Mouse (Mus musculus): Measurements from ENCODE around the gene Mvb12b. TPM values are rescaled to one million over a fixed set of nuclear protein-coding genes. Genes with fewer than 3 reads are reported as not detected.

Gene Mvb12b
- total and polyA plus RNA-seq, 2 experiments, result 0.83 to 2.7 TPM

- H3K9ac ChIP-seq (ENCODE audit: low read depth, low read length), result no peak overlapping the region
- no peak overlapping the region for H3K4me3 ChIP-seq (ENCODE audit: insufficient read depth, low read depth, low read length)
- H3K79me2 ChIP-seq (ENCODE audit: control insufficient read depth, insufficient read depth, low read length), result no peaks in the 10 kb centered on the region
- H3K36me3 ChIP-seq (ENCODE audit: control insufficient read depth, insufficient read depth, low read length), result no peaks in the 10 kb centered on the region
- H3K4me1 ChIP-seq (ENCODE audit: control insufficient read depth, insufficient read depth, low read length), result no peaks in the 10 kb centered on the region
- no peak for DNase-seq (ENCODE audit: extremely low read depth, low read depth, low spot score)
- WGBS, result 50% methylated on average over 12 of the region's 12 CpGs
- TF ChIP-seq POLR2A (IDR thresholded peaks at IDR 0.05; ENCODE audit: extremely low read depth, insufficient read depth, low read length) (no peak), CTCF (IDR thresholded peaks at IDR 0.05; ENCODE audit: low read depth, low read length) (no peak)
- H3K27ac ChIP-seq (replicated peaks; ENCODE audit: insufficient read depth, low read depth, low read length), result no peak overlapping the region
- H3K27me3 ChIP-seq (ENCODE audit: control insufficient read depth, insufficient read depth, low read length), result peaks cover 4% of the 10 kb centered on the region; the same call in 1 of the 2 replicates
These were observed 174.0 kb downstream of the Mvb12b start for GRCm38 (mm10) chr2:33713580-33714260.

- no peak for DNase-seq (ENCODE audit: extremely low read depth, low read depth, low spot score)
- H3K36me3 ChIP-seq (ENCODE audit: control insufficient read depth, insufficient read depth, low read length), result no peaks in the 10 kb centered on the region
- 27% methylated on average over 4 of the region's 4 CpGs for WGBS
- TF ChIP-seq POLR2A (IDR thresholded peaks at IDR 0.05; ENCODE audit: extremely low read depth, insufficient read depth, low read length) (no peak), CTCF (IDR thresholded peaks at IDR 0.05; ENCODE audit: low read depth, low read length) (no peak)
- no peak overlapping the region for H3K9ac ChIP-seq (ENCODE audit: low read depth, low read length)
- no peak overlapping the region for H3K27ac ChIP-seq (replicated peaks; ENCODE audit: insufficient read depth, low read depth, low read length)
- 0 out of 2 replicates have a peak, but pooled peaks cover 2% of the 10 kb centered on the region for H3K27me3 ChIP-seq (ENCODE audit: control insufficient read depth, insufficient read depth, low read length)
- H3K4me3 ChIP-seq (ENCODE audit: insufficient read depth, low read depth, low read length), result no peak overlapping the region
- no peaks in the 10 kb centered on the region for H3K4me1 ChIP-seq (ENCODE audit: control insufficient read depth, insufficient read depth, low read length)
- no peaks in the 10 kb centered on the region for H3K79me2 ChIP-seq (ENCODE audit: control insufficient read depth, insufficient read depth, low read length)
These were observed 174.9 kb downstream of the Mvb12b start for GRCm38 (mm10) chr2:33712811-33713210.

GRCm38 (mm10) chr2:33708831-33709230 lies 178.9 kb downstream of the Mvb12b start:
- no peaks in the 10 kb centered on the region for H3K79me2 ChIP-seq (ENCODE audit: control insufficient read depth, insufficient read depth, low read length)
- no peaks in the 10 kb centered on the region for H3K4me1 ChIP-seq (ENCODE audit: control insufficient read depth, insufficient read depth, low read length)
- WGBS, result 81% methylated on average over 8 of the region's 8 CpGs
- DNase-seq (ENCODE audit: extremely low read depth, low read depth, low spot score), result no peak
- H3K9ac ChIP-seq (ENCODE audit: low read depth, low read length), result no peak overlapping the region
- no peak for TF ChIP-seq CTCF (IDR thresholded peaks at IDR 0.05; ENCODE audit: low read depth, low read length)
- TF ChIP-seq POLR2A (IDR thresholded peaks at IDR 0.05; ENCODE audit: extremely low read depth, insufficient read depth, low read length), result no peak
- H3K27ac ChIP-seq (replicated peaks; ENCODE audit: insufficient read depth, low read depth, low read length), result no peak overlapping the region
- no peaks in the 10 kb centered on the region for H3K27me3 ChIP-seq (ENCODE audit: control insufficient read depth, insufficient read depth, low read length)
- no peaks in the 10 kb centered on the region for H3K36me3 ChIP-seq (ENCODE audit: control insufficient read depth, insufficient read depth, low read length)
- no peak overlapping the region for H3K4me3 ChIP-seq (ENCODE audit: insufficient read depth, low read depth, low read length)

- Histone ChIP-seq H3K27ac (replicated peaks; ENCODE audit: insufficient read depth, low read depth, low read length) (no peak overlapping the region), H3K9ac (ENCODE audit: low read depth, low read length) (no peak overlapping the region), H3K79me2 (ENCODE audit: control insufficient read depth, insufficient read depth, low read length) (no peaks in the 10 kb centered on the region), H3K4me3 (ENCODE audit: insufficient read depth, low read depth, low read length) (no peak overlapping the region), H3K27me3 (ENCODE audit: control insufficient read depth, insufficient read depth, low read length) (no peaks in the 10 kb centered on the region), H3K36me3 (ENCODE audit: control insufficient read depth, insufficient read depth, low read length) (no peaks in the 10 kb centered on the region), H3K4me1 (ENCODE audit: control insufficient read depth, insufficient read depth, low read length) (no peaks in the 10 kb centered on the region)
- WGBS, result 58% methylated on average over 3 of the region's 3 CpGs
- DNase-seq (ENCODE audit: extremely low read depth, low read depth, low spot score), result no peak
- TF ChIP-seq CTCF (IDR thresholded peaks at IDR 0.05; ENCODE audit: low read depth, low read length) (no peak), POLR2A (IDR thresholded peaks at IDR 0.05; ENCODE audit: extremely low read depth, insufficient read depth, low read length) (no peak)
These were observed 179.7 kb downstream of the Mvb12b start for GRCm38 (mm10) chr2:33708096-33708495.

GRCm38 (mm10) chr2:33706403-33706802 lies 181.3 kb downstream of the Mvb12b start:
- Histone ChIP-seq H3K79me2 (ENCODE audit: control insufficient read depth, insufficient read depth, low read length) (no peaks in the 10 kb centered on the region), H3K27ac (replicated peaks; ENCODE audit: insufficient read depth, low read depth, low read length) (no peak overlapping the region), H3K9ac (ENCODE audit: low read depth, low read length) (no peak overlapping the region), H3K4me1 (ENCODE audit: control insufficient read depth, insufficient read depth, low read length) (no peaks in the 10 kb centered on the region), H3K36me3 (ENCODE audit: control insufficient read depth, insufficient read depth, low read length) (no peaks in the 10 kb centered on the region), H3K27me3 (ENCODE audit: control insufficient read depth, insufficient read depth, low read length) (no peaks in the 10 kb centered on the region), H3K4me3 (ENCODE audit: insufficient read depth, low read depth, low read length) (no peak overlapping the region)
- DNase-seq (ENCODE audit: extremely low read depth, low read depth, low spot score), result no peak
- TF ChIP-seq POLR2A (IDR thresholded peaks at IDR 0.05; ENCODE audit: extremely low read depth, insufficient read depth, low read length), result no peak
- no peak for TF ChIP-seq CTCF (IDR thresholded peaks at IDR 0.05; ENCODE audit: low read depth, low read length)
- 72% methylated on average over 9 of the region's 9 CpGs for WGBS

- TF ChIP-seq POLR2A (IDR thresholded peaks at IDR 0.05; ENCODE audit: extremely low read depth, insufficient read depth, low read length), result no peak
- TF ChIP-seq CTCF (IDR thresholded peaks at IDR 0.05; ENCODE audit: low read depth, low read length), result no peak
- H3K4me1 ChIP-seq (ENCODE audit: control insufficient read depth, insufficient read depth, low read length), result no peaks in the 10 kb centered on the region
- H3K27me3 ChIP-seq (ENCODE audit: control insufficient read depth, insufficient read depth, low read length), result no peaks in the 10 kb centered on the region
- DNase-seq (ENCODE audit: extremely low read depth, low read depth, low spot score), result no peak
- no peaks in the 10 kb centered on the region for H3K36me3 ChIP-seq (ENCODE audit: control insufficient read depth, insufficient read depth, low read length)
- H3K9ac ChIP-seq (ENCODE audit: low read depth, low read length), result no peak overlapping the region
- WGBS, result 53% methylated on average over 16 of the region's 16 CpGs
- H3K27ac ChIP-seq (replicated peaks; ENCODE audit: insufficient read depth, low read depth, low read length), result no peak overlapping the region
- no peaks in the 10 kb centered on the region for H3K79me2 ChIP-seq (ENCODE audit: control insufficient read depth, insufficient read depth, low read length)
- no peak overlapping the region for H3K4me3 ChIP-seq (ENCODE audit: insufficient read depth, low read depth, low read length)
These were observed 181.9 kb downstream of the Mvb12b start for GRCm38 (mm10) chr2:33705687-33706320.
